Comparison of ENCODE assay signal across 16 mouse cellular contexts in the genomic region with DNA sequence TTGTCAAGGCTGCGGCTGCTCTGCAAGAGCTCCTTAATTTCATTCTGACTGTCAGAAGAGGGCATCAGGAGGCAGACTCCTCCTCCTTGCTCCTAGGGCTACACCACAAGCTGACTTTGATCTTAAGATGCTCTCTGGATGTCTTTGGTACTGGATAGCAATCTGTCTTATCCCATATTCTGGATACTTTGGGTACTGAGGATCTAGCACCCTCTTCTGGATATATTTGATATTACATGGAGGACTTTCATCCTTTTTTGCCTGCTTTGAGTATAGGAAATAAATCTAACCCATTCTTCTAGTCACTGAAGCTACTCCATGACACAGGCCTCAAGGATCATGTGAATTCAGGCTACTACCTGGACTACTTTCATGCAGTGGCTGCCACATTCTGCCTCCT. TPM values are rescaled to one million over a fixed set of nuclear protein-coding genes. Genes with fewer than 3 reads are reported as not detected.
"Had no signal": no experiment of that assay in that cellular context is flagged by ENCODE, and none has a peak within 500 bp of the region (broad histone marks: within the 10 kb centered on the region; RNA-seq: fewer than 3 reads in every experiment).

No protein-coding gene starts in this region.

RNA-seq across cellular contexts. Expression of a gene that starts 7.4 kb away (rescaled TPM):
- total RNA-seq: layer of hippocampus, postnatal 36 days; left cerebral cortex, postnatal 4 days; liver, adult 2 months; megakaryocyte-erythroid progenitor cell, adult 5-6 weeks had no signal
- polyA plus RNA-seq: intestine, embryonic 16.5 days; kidney, embryonic 14.5 days; large intestine, adult 2 months; limb, embryonic 13.5 days; liver, adult 2 months; liver, embryonic 15.5 days; lung, embryonic 15.5 days; midbrain, embryonic 12.5 days; midbrain, embryonic 16.5 days; neural tube, embryonic 14.5 days; small intestine, adult 2 months; stomach, embryonic 16.5 days had no signal

RNA-seq across cellular contexts. Expression of a gene that starts 36.5 kb away (rescaled TPM):
- total RNA-seq: layer of hippocampus, postnatal 36 days; left cerebral cortex, postnatal 10 days; left cerebral cortex, postnatal 4 days; liver, adult 2 months; megakaryocyte-erythroid progenitor cell, adult 5-6 weeks had no signal
- polyA plus RNA-seq: intestine, embryonic 16.5 days; kidney, embryonic 14.5 days; large intestine, adult 2 months; limb, embryonic 13.5 days; liver, adult 2 months; liver, embryonic 15.5 days; lung, embryonic 15.5 days; midbrain, embryonic 12.5 days; midbrain, embryonic 16.5 days; neural tube, embryonic 14.5 days; small intestine, adult 2 months; stomach, embryonic 16.5 days had no signal
